In the genomic region with DNA sequence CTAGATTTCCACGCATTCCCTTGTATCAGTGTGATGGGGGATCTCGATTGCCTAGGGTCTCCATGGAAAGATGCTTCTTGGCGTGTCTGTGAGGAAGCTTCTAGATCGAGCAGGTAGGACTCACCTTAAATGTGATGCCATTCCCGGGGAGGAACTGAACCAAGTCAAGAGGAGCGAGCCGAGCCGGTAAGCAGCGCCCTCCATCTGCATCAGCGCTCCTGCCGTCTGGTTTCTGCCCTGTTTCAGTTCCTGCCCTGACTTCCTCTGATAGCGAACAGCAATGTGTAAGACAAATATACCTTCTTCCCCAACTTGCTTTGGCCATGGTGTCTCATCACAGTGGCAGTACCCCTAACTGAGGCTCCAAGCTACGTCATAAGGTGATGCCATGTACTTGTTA, we compare ENCODE assay signal across 19 mouse cellular contexts. TPM values are rescaled to one million over a fixed set of nuclear protein-coding genes. Genes with fewer than 3 reads are reported as not detected.
A peak's percentile ranks its signal among the peaks of the same experiment; 100 is the strongest.
DNase-seq lines count a peak whose midpoint lies in the region; ATAC-seq and TF ChIP-seq lines count a peak whose summit lies in the region.
"Had no signal": no experiment of that assay in that cellular context is flagged by ENCODE, and none has a peak within 500 bp of the region (broad histone marks: within the 10 kb centered on the region; RNA-seq: fewer than 3 reads in every experiment).

No protein-coding gene starts in this region.

- H3K27ac ChIP-seq in layer of hippocampus, adult 2 months, result no peak overlapping the region
- H3K27ac ChIP-seq in cortical plate, adult 2 months (ENCODE audit: insufficient read depth, low read length), result no peak overlapping the region
- H3K27ac ChIP-seq in hindbrain, embryonic 15.5 days (replicated peaks), result peak overlapping the region; percentile 60
- H3K27ac ChIP-seq in neural tube, embryonic 14.5 days (ENCODE audit: low read depth, low read length), result no peak overlapping the region
- H3K27ac ChIP-seq: embryonic facial prominence, embryonic 12.5 days; heart, adult 2 months; liver, embryonic 15.5 days; macrophage had no signal

- H3K27me3 ChIP-seq in hindbrain, embryonic 15.5 days, result peaks cover 3% of the 10 kb centered on the region; the same call in 1 of the 2 replicates
- no peaks in the 10 kb centered on the region for H3K27me3 ChIP-seq in neural tube, embryonic 14.5 days (ENCODE audit: control insufficient read depth, insufficient read depth, low read length)
- H3K27me3 ChIP-seq: liver, embryonic 15.5 days had no signal

- no peak for TF ChIP-seq POLR2A in cortical plate, adult 2 months (IDR thresholded peaks at IDR 0.05; ENCODE audit: extremely low read depth, insufficient read depth, low read length)

- H3K4me1 ChIP-seq in cortical plate, adult 2 months (ENCODE audit: control insufficient read depth, insufficient read depth, low read length), result no peaks in the 10 kb centered on the region
- peaks cover 20% of the 10 kb centered on the region for H3K4me1 ChIP-seq in hindbrain, embryonic 15.5 days (replicated peaks)
- H3K4me1 ChIP-seq in neural tube, embryonic 14.5 days (ENCODE audit: control insufficient read depth, insufficient read depth, low read length), result no peaks in the 10 kb centered on the region

- no peak for TF ChIP-seq CTCF in layer of hippocampus, adult 2 months (conservative IDR thresholded peaks at IDR 0.05)
- TF ChIP-seq CTCF in cortical plate, adult 2 months (IDR thresholded peaks at IDR 0.05; ENCODE audit: extremely low read depth, insufficient read depth, low read length), result no peak

- no peak for DNase-seq in layer of hippocampus, adult 2 months (ENCODE audit: low spot score in 2 of 2)
- DNase-seq in layer of hippocampus, postnatal 10 days (ENCODE audit: low spot score in 2 of 2), result no peak
- no peak for DNase-seq in urinary bladder, adult 18-20 months (ENCODE audit: low spot score in 2 of 2)
- no peak for DNase-seq in gastrocnemius, adult 18-20 months (ENCODE audit: low spot score)
- no peak for DNase-seq in gastrocnemius, postnatal 25 days
- DNase-seq: adrenal gland, adult 2 months; cerebellum, adult 9-11 months; heart, adult 2 months; heart, postnatal 36 days; kidney, adult 9 months; left cerebral cortex, postnatal 4 days; right cerebral cortex, postnatal 14 days had no signal

- peak overlapping the region; percentile 10; the same call in 1 of the 2 replicates for H3K4me3 ChIP-seq in layer of hippocampus, adult 2 months
- peak overlapping the region; percentile 15; the same call in 1 of the 2 replicates for H3K4me3 ChIP-seq in cortical plate, adult 2 months (ENCODE audit: insufficient read depth, low read length)
- peak overlapping the region; percentile 3; the same call in 1 of the 2 replicates for H3K4me3 ChIP-seq in hindbrain, embryonic 15.5 days
- no peak overlapping the region for H3K4me3 ChIP-seq in neural tube, embryonic 14.5 days (ENCODE audit: low read depth, low read length)
- H3K4me3 ChIP-seq: embryonic facial prominence, embryonic 12.5 days; heart, adult 2 months; liver, embryonic 15.5 days had no signal

- WGBS in hindbrain, embryonic 15.5 days, result 59% methylated on average over 13 of the region's 13 CpGs
- 62% methylated on average over 13 of the region's 13 CpGs for WGBS in neural tube, embryonic 14.5 days

- no peak overlapping the region for H3K9ac ChIP-seq in hindbrain, embryonic 15.5 days
- H3K9ac ChIP-seq in neural tube, embryonic 14.5 days (replicated peaks; ENCODE audit: low read depth, low read length), result no peak overlapping the region
- H3K9ac ChIP-seq: embryonic facial prominence, embryonic 12.5 days; liver, embryonic 15.5 days had no signal

- H3K9me3 ChIP-seq in hindbrain, embryonic 15.5 days, result 0 out of 2 replicates have a peak, but pooled peaks cover 3% of the 10 kb centered on the region
- no peaks in the 10 kb centered on the region for H3K9me3 ChIP-seq in neural tube, embryonic 14.5 days (ENCODE audit: control insufficient read depth, low read length)
- H3K9me3 ChIP-seq: embryonic facial prominence, embryonic 12.5 days; liver, embryonic 15.5 days had no signal

- H3K36me3 ChIP-seq in hindbrain, embryonic 15.5 days, result no peaks in the 10 kb centered on the region
- H3K36me3 ChIP-seq in neural tube, embryonic 14.5 days (ENCODE audit: control insufficient read depth, insufficient read depth, low read length), result no peaks in the 10 kb centered on the region
- H3K36me3 ChIP-seq: embryonic facial prominence, embryonic 12.5 days; liver, embryonic 15.5 days had no signal

- peak overlapping the region; percentile 40 for H3K4me2 ChIP-seq in hindbrain, embryonic 15.5 days
- H3K4me2 ChIP-seq in neural tube, embryonic 14.5 days (ENCODE audit: low read depth, low read length), result peak overlapping the region; percentile 3; the same call in 1 of the 2 replicates
- H3K4me2 ChIP-seq: embryonic facial prominence, embryonic 12.5 days; liver, embryonic 15.5 days had no signal

- ATAC-seq in hindbrain, embryonic 15.5 days (ENCODE audit: low FRiP score, low read depth), result no peak
- ATAC-seq in neural tube, embryonic 14.5 days (ENCODE audit: low read depth), result 0 out of 2 replicates have a peak, but pooled peaks have one; percentile 3
- ATAC-seq: Patski had no signal

RNA-seq across cellular contexts. Expression of gene Edaradd, which starts 19.9 kb away (rescaled TPM):
- total RNA-seq in layer of hippocampus, adult 2 months (2021), result under 1 TPM; 0.26 to 0.29 TPM
- 1 to 10 TPM; 1.1 to 1.3 TPM for total RNA-seq in layer of hippocampus, postnatal 10 days (2021)
- 0.09 and 0.10 TPM in 2 replicates for polyA plus RNA-seq in cortical plate, adult 2 months (2012; rRNA removed)
- 1.7 and 1.8 TPM in 2 replicates for polyA plus RNA-seq in hindbrain, embryonic 15.5 days (2015; fragmentation: Nextera tagmentation; extraction: Ambion mirVana)
- 1.6 TPM in 2 replicates for polyA plus RNA-seq in neural tube, embryonic 14.5 days (2014; fragmentation: Nextera tagmentation; extraction: Ambion mirVana)
- not detected for total RNA-seq in gastrocnemius, adult 18-20 months (2021)
- total RNA-seq in gastrocnemius, postnatal 25 days (2021), result not detected
- polyA plus RNA-seq: Patski had no signal

RNA-seq across cellular contexts. Expression of gene Ero1lb, which starts 25.6 kb away (rescaled TPM):
- total RNA-seq in layer of hippocampus, adult 2 months (2021), result 10 to 100 TPM; 12.4 to 14.8 TPM
- 1 to 10 TPM; 8.1 to 9.3 TPM for total RNA-seq in layer of hippocampus, postnatal 10 days (2021)
- polyA plus RNA-seq in cortical plate, adult 2 months (2012; rRNA removed), result 12.5 and 12.7 TPM in 2 replicates
- polyA plus RNA-seq in hindbrain, embryonic 15.5 days (2015; fragmentation: Nextera tagmentation; extraction: Ambion mirVana), result 17.6 and 17.8 TPM in 2 replicates
- 20.5 and 21.9 TPM in 2 replicates for polyA plus RNA-seq in neural tube, embryonic 14.5 days (2014; fragmentation: Nextera tagmentation; extraction: Ambion mirVana)
- 1 to 10 TPM; 1.1 to 1.2 TPM for total RNA-seq in gastrocnemius, adult 18-20 months (2021)
- 1 to 10 TPM in 1 of 2 experiments, under 1 TPM in 1; 0.92 to 1.3 TPM for total RNA-seq in gastrocnemius, postnatal 25 days (2021)

Comparison
In these comparisons a context has a peak if more than half of its experiments do, and no peak if none do; other contexts are left out.
1. RNA of gene Ero1lb, which starts 25.6 kb away (total RNA-seq): 12.4 to 14.8 TPM in layer of hippocampus, adult 2 months and 8.1 to 9.3 TPM in layer of hippocampus, postnatal 10 days; 0.92 to 1.3 TPM in gastrocnemius, postnatal 25 days and 1.1 to 1.2 TPM in gastrocnemius, adult 18-20 months; every median in the first group is over 4 times any median in the second.